Mouse (Mus musculus) thymus, postnatal 10 days (tissue): ENCODE results near the gene Fam169b.
"Not testable (repeated sequence)": the region's sequence is repeated elsewhere in the genome, so short reads cannot be mapped to it uniquely, and the experiment has no call there.

Experiments
- DNase-seq, 2 experiments: peaks; one replicate each; pipeline ENCODE4 v3.0.0; 2021; ENCODE audit warnings: low spot score in 2 of 2

The Fam169b gene

DNA sequence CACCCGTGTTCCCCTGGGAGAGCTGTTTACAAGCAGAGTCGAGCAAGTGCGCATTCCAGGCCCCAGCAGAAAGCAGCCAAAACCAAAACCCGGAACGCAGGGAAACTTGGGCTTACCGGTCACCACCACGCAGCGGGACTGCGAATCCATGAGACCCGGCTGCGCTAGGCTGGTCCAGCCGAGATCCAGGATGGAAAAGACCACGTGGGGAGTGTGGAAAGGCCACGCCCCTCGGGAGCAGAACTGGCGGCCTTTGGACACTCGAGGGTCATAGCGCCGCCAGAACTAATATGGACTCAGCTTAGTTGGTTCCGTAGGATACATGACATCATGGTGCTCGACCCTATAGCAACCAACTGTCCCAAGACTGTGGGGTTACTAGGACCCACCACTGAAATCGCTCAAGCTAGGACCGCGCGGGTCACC, 9.6 kb upstream of the Fam169b start, which contains the start of gene Pgpep1l:
Gene Pgpep1l, minus strand, starts transcription at position 206 of the 426 bp plus-strand sequence.
- DNase-seq: peak in 1 of 2 experiments; percentile 36

- peak; percentile 85 to 91 for DNase-seq
Observed at GRCm38 (mm10) chr7:68264531-68264930, 9.1 kb upstream of the Fam169b start.

DNA sequence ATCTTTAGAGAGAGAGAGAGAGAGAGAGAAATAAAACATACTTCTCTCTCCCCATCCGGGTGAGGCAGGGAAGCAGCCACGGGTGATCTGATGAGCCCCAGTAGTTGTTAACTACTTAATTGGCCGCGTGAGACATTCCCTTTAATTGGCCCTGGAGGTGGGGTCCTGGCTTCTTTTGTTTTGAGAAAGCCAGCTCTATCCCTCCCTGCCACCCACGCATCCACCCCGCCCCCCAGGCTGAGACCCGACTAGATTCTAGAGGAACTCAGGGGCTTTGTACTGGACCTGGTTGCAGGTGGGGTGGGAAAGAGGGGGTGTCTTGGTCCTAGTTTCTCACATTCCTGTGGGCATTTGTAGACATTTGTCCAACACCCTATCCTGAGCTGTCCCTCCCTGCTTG, 8.2 kb upstream of the Fam169b start:
- DNase-seq: peak in 1 of 2 experiments; percentile 47

- DNase-seq: no peak
Observed at GRCm38 (mm10) chr7:68266691-68267090, 6.9 kb upstream of the Fam169b start.

GRCm38 (mm10) chr7:68270551-68270950, 3.1 kb upstream of the Fam169b start:
- no peak for DNase-seq

DNA sequence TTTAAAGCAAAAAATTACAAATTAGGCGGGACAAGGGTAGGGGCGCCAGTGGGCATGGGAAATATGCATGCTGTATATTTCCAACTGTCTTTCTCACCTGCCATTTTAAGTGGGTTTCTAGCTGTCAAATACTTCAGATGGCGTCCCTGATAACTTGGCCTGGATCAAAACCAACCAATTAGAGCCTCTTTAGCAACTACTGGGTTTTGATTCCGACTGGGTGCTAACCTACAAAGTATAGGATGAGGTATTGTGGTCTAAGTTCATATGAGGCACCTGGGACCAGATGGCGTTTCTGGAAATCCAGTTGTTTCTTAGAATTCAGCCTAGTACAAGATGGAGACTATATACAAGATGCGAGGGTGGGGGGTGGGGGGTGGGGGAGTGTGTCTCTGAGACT, 1.8 kb upstream of the Fam169b start:
- no peak for DNase-seq

DNA sequence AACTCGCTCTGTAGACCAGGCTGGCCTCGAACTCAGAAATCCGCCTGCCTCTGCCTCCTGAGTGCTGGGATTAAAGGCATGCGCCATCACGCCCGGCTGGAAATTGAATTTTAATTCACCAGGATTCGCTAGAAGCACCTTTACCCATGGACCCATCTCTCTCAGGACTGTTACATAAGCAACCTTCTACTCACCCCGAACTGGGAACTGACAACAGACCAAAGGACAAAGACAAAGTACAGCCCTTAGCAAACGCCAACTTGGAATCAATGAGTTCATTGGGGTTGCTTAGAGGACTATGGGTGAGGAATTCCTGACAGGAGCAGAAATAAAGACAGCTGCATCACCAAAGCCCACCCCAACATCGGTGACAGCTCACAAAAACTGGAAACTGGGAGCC, 1.0 kb upstream of the Fam169b start:
- DNase-seq: no peak

DNA sequence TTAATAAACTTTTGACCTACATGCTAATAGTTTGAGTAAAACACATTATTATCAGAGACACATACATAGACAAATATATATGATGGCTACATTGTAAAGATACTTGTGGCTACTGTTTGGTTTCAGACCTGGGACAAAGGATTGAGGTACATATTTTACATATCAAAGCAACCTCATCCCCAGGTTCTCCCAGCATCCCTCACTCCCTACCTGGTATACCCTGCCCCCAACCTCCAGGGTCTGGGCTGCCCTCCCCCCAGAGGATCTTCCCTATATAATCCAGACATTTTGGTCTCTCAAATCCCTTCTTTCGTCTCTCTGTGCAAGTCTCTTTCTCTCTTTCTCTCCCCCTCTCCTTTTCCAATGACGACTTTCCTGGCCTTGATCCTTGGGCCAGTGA, 579 bp downstream of the Fam169b start:
- no peak for DNase-seq

GRCm38 (mm10) chr7:68274951-68275350, 1.3 kb downstream of the Fam169b start:
- no peak for DNase-seq

DNA sequence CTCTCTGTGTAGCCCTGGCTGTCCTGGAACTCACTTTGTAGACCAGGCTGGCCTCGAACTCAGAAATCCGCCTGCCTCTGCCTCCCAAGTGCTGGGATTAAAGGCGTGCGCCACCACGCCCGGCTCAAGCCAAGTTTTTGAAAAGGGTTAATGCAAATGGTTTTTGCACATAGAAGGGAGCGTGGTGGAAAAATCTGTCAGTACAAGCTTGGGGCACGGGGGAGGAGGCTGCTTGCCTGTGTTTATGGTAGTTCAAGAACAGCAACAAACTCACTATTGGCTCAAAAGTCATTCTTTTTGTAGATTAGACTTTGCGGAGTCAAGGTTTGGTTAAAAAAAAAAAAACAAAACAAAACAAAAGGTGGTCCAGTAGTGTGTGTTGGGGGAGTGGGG, 1.8 kb downstream of the Fam169b start:
- not testable (repeated sequence) for DNase-seq

- DNase-seq: peak; percentile 72 to 75
Observed at GRCm38 (mm10) chr7:68275838-68276731, 2.4 kb downstream of the Fam169b start.

- no peak for DNase-seq
Observed at GRCm38 (mm10) chr7:68277054-68277896, 3.6 kb downstream of the Fam169b start.

DNA sequence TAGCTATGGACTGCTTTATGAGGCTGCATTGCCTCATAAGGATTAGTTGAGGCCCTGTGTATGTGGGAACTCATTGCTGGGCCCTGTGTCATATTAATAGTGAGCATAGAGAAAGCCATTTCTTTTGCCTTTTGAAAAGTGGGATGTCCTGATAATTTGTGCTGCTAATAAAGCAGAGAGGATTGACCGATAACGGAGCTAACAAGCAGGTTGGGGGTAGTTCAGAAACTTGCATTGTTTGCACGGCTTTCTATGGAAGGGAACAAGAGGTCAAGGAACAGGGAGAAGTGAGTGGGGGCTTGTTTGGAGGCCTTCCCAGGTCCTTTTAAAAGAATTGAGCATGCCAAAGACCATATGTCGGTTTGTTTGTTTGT, 4.2 kb downstream of the Fam169b start:
- no peak for DNase-seq

GRCm38 (mm10) chr7:68278385-68278784, 4.7 kb downstream of the Fam169b start:
- DNase-seq: no peak

DNA sequence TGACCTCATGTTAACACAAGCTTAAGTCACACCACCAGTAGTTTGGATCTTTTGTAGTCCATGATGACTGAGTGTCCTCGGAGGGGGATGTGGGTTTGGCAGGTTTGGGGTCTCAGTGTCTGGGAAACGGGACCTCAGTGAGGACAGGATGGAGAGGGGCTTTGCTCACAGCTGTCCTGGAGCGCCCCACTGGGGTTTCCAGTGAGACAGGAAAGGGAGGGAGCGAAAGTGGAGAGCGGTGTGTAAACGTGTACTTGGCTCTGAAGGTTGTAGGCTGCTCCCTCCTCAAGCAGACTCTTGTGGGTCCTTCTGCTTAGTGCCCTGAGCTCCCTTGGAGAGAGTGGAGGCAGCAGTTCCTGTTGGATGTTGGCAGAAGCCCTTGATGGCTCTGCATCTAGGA, 5.3 kb downstream of the Fam169b start:
- DNase-seq: peak; percentile 64 to 66

GRCm38 (mm10) chr7:68279481-68279880, 5.8 kb downstream of the Fam169b start:
- no peak for DNase-seq

DNA sequence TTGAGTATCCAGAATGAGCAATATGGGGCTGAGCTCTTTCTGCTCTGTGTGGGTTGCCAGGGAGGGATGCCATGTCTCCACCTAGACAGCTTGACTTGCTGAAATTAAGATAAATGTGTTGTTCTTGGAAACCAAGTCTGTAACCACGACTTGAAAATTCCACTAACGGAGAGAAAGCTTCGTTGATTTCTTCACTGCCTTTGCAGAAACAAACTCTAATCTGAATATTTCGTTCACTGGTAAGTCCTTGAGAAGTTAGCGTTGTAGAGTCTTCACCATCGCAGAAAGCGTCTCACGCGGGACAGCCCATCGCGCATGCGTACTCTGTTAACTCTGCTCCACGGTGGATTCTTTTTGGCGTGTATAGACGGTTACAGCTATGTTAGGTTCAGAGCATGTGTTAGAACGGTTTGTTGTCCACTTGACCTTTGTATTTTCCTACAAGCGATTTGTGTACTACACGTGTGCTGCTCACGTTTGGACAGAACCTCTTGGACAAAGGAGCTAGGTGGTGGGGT, 6.8 kb downstream of the Fam169b start:
- no peak for DNase-seq

GRCm38 (mm10) chr7:68281341-68281740, 7.7 kb downstream of the Fam169b start:
- DNase-seq: no peak

DNA sequence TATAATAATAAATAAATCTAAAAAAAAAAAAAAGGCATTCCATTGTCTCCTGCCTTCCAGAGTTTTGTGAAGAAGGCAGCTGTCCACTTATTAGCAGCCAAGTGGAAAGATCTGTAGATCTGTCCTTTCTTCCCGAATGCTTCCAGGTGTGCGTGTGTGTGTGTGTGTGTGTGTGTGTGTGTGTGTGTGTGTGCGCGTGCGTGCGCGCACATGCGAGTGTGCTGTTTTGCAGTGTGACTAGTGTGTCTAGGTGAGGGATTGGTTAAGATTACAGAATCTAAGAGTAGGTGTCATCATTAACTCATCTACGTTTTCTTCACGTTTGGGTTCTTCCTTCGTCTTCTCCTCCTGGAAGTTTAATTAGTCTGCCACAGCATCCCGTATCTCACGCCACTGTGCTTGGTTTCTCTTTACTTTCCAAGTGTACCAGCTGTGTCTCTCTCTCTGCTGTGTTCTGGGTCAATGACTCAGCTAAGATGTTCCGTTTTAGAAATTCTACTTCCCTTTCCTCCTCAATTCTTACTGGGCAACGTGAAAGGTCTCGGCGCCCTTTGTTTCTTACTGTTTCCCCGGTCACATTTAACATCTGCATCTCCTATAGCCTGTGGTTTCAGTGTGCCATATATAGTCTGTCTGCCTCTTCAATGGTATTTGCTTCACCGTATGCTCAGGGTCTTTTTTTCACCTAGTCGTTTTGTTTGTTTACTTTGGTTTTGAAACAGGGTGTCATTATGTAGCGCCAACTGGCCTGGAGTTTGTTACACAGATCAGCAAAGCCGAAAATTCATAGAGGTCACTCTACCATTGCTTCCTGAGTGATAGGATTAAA, 8.9 kb downstream of the Fam169b start:
- DNase-seq: peak in 1 of 2 experiments; percentile 38

GRCm38 (mm10) chr7:68283133-68283520, 9.5 kb downstream of the Fam169b start:
- DNase-seq: not testable (repeated sequence)

DNA sequence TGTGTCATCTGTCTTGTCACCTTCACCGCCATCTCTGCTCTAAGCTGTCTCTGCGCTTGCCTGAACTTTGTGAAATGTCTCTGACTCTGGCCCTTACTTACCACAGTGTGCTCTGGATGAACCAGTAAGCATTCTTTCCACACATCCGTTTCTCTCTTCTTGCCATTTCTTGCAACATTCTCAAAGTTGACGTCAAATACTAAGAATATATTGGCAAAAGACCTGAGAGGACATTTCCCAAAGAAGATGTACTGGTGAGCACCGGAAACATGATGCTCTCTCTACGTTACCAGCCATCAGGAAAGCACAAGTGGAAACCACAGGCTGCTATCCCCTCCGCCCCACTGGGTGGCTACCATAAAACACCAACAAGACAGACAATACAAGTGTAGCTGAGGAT, 10.1 kb downstream of the Fam169b start:
- no peak for DNase-seq
